Mouse (Mus musculus) heart, embryonic 10.5 days (tissue): ENCODE results near the gene Pdgfb. TPM values are rescaled to one million over a fixed set of nuclear protein-coding genes. Genes with fewer than 3 reads are reported as not detected.

Experiments used
- DNase-seq: peaks from one replicate; pipeline ENCODE4 v3.0.0-alpha.2; 2017; ENCODE audit warnings: low spot score
- H3K27ac ChIP-seq: fragments of 300-500 bp; sonication (generic); 2 replicates; pipeline ENCODE4 v1.5.1; 2016; ENCODE audit warnings: mild to moderate bottlenecking
- H3K27me3 ChIP-seq: fragments of 300-500 bp; sonication (generic); 2 replicates; pipeline ENCODE4 v1.6.1; 2016; ENCODE audit warnings: mild to moderate bottlenecking; ENCODE audit not compliant: poor library complexity, insufficient read depth, severe bottlenecking
- H3K36me3 ChIP-seq: fragments of 300-500 bp; sonication (generic); 2 replicates; pipeline ENCODE4 v1.6.1; 2016; ENCODE audit warnings: mild to moderate bottlenecking, moderate library complexity
- H3K4me1 ChIP-seq: fragments of 300-500 bp; sonication (generic); 2 replicates; pipeline ENCODE4 v1.6.1; 2016; ENCODE audit warnings: mild to moderate bottlenecking
- H3K4me3 ChIP-seq: fragments of 300-500 bp; sonication (generic); 2 replicates; pipeline ENCODE4 v1.5.1; 2016; ENCODE audit warnings: mild to moderate bottlenecking, moderate library complexity
- H3K9me3 ChIP-seq: fragments of 300-500 bp; sonication (generic); 2 replicates; pipeline ENCODE4 v1.6.1; 2016; ENCODE audit warnings: mild to moderate bottlenecking, moderate library complexity
- WGBS: fragments of 180-500 bp; shearing (Covaris S2); methylation state at CpG from one replicate; pipeline ENCODE4 v1.1.7; 2016; 5-methylcytosine and 5-hydroxymethylcytosine counted together
- polyA plus RNA-seq: library from polyadenylated mRNA; unstranded; fragments of >200 nt; fragmentation: Nextera tagmentation; extraction: Ambion mirVana; gene quantifications from 2 replicates; pipeline ENCODE4 v1.2.1, GENCODE M21; 2016

Gene Pdgfb
- polyA plus RNA-seq, 1 experiment from 2014 or later: 1.9 TPM

DNA sequence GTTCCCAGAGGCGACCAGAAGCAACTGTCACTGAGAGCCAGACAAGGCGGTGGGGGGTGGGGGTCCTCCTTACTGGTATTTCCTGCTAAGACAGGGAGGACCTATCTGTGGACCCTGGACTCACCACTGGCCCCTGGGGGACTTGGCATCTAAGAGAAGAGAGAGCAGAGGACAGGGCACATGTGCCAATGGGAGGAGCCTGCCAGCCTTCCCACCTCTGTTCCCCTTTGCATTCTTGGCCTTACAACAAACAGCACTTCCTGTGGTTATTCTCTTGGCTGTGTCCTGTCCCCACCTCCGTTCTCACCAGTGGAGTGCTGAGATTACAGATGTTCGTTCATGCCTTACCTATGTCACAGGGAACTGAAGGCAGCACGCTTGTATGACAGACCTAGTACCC, 14.1 kb upstream of the Pdgfb start:
- H3K36me3 ChIP-seq: no peaks in the 10 kb centered on the region
- no peak overlapping the region for H3K27ac ChIP-seq
- no peak for DNase-seq
- peaks cover 48% of the 10 kb centered on the region for H3K4me1 ChIP-seq
- no peaks in the 10 kb centered on the region for H3K27me3 ChIP-seq
- no peak overlapping the region for H3K4me3 ChIP-seq
- no peaks in the 10 kb centered on the region for H3K9me3 ChIP-seq
- 60% methylated on average over 5 of the region's 5 CpGs for WGBS

DNA sequence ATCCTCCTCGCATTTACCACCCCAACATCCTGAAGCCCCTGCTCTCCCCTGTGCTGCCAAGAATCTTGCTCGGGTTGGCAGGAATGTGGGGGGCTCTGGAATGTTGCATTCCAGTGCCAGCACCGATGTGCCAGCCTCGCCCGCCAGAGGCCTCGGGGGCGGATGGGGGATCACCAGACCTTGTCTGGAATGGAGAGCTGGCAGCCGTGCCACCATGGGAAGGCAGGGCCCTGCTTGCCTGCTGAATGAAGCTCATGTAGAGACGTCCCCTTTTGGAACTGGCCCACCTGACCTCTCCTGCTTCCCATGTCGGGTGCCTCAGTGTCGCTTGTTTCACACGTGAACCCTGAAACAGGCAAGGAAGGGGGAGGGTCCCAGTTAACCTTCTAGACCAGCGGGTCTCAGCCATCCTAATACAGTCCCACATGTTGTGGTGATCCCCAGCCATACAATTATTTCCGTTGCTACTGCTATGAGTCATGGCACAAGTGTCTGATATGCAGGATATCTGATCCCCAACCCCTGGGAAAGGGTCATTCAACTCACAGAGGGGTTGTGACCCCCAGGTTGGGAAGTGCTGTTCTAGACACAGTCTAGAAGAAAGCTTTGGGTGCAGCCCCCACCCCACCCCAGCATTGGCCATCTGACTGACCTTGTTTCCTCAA, 12.0 kb upstream of the Pdgfb start:
- Histone ChIP-seq H3K36me3 (no peaks in the 10 kb centered on the region), H3K27ac (peak overlapping the region; percentile 81; the same call in 1 of the 2 replicates), H3K4me3 (no peak overlapping the region), H3K4me1 (peaks cover 56% of the 10 kb centered on the region), H3K27me3 (no peaks in the 10 kb centered on the region), H3K9me3 (no peaks in the 10 kb centered on the region)
- 77% methylated on average over 14 of the region's 14 CpGs for WGBS
- DNase-seq: no peak

DNA sequence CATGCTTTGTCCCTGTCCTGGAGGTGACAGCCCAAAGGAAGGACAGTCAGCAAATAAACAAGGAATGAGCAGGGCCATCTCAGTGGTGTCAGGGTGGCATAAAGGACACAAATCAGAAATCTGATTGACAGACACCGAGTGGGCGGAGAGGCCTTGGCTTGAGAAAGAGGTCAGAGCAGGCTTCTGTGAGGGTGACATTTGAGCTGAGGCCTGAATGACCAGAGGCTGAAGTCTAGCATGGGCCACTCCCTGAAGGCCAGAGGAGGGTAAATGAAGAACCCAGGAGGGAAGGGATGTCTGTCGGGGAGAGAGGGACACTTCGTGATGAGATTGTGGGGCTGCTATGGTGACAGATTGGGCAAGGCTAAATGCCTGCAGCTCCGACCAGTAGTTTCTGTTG, 11.3 kb upstream of the Pdgfb start:
- Histone ChIP-seq H3K27me3 (no peaks in the 10 kb centered on the region), H3K36me3 (no peaks in the 10 kb centered on the region), H3K4me3 (no peak overlapping the region), H3K4me1 (peaks cover 56% of the 10 kb centered on the region), H3K27ac (peak overlapping the region; percentile 81), H3K9me3 (no peaks in the 10 kb centered on the region)
- DNase-seq: no peak
- 62% methylated on average over 5 of the region's 5 CpGs for WGBS

DNA sequence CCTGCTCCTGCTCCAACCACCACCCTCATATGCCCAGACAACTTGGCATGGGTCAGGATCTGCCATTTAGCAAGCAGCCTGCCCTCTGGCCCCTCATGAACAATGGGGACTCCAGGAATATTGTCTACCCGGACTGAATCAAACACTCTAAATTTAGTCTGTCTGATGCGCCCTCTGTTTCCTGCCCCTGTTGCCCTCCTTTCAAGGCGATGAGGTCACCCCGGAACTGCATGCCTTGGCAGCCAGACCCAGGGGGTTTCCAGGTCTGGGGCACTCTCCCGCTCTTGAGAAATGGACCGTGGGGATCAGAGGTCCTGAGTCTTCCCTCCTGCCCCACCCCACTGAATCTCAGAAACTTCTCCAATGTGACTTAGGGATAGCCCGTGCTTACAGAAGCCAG, 10.8 kb upstream of the Pdgfb start:
- DNase-seq: no peak
- no peak overlapping the region for H3K4me3 ChIP-seq
- no peaks in the 10 kb centered on the region for H3K27me3 ChIP-seq
- no peaks in the 10 kb centered on the region for H3K36me3 ChIP-seq
- peaks cover 56% of the 10 kb centered on the region for H3K4me1 ChIP-seq
- H3K27ac ChIP-seq: peak overlapping the region; percentile 81
- no peaks in the 10 kb centered on the region for H3K9me3 ChIP-seq
- WGBS: 49% methylated on average over 7 of the region's 7 CpGs

DNA sequence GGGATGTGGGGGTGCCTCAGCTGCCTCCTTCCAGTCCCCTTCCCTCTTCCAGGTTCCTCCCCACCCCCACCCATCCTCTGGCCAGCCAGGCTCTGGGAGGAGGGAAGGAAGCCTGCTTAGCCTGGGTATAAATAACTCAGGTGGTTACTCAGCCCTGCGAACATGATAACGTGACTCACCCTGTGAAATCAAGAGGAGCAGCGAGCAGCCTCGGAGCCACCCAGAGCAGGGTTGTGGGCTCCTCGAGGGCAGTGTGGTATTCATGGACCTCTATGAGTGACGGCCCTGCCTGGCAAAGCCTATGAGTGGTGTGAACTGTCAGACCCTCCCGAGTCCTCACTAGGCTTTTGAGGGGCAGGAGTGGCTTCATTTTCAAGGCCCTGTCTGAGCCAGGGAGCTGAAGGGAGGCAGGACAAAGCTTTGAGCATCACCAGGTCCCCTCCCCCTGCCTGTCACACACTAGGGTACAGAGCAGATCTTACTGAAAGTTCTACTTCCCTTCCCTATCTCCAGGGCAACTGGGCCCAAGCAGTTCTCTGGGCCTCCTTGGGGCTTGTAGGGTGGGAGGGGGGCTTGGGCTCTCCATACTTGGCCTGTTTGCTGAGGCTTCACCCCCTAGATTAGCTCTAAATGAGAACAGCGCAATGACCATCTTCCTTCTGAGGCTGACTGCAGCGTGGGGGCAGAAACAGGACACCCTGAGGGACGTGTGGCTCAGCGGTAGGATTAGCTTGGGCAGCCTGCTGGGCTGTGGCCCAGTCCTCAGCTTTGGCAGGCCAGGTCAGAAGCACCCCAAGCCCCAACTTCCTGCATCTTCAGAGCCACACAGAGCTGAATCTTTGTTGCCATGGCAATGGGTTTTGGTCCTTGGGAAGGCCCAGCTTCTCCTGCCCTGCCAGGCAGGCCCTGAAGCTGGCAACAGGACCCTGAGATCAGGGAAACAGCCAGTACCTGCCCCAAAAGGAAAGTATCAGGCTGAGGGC, 9.8 kb upstream of the Pdgfb start:
- DNase-seq: no peak
- 21% methylated on average over 11 of the region's 11 CpGs for WGBS
- H3K27me3 ChIP-seq: peaks cover 5% of the 10 kb centered on the region
- peak overlapping the region; percentile 13; the same call in 1 of the 2 replicates for H3K4me3 ChIP-seq
- H3K36me3 ChIP-seq: no peaks in the 10 kb centered on the region
- H3K4me1 ChIP-seq: peaks cover 63% of the 10 kb centered on the region
- no peaks in the 10 kb centered on the region for H3K9me3 ChIP-seq
- H3K27ac ChIP-seq: peak overlapping the region; percentile 81

DNA sequence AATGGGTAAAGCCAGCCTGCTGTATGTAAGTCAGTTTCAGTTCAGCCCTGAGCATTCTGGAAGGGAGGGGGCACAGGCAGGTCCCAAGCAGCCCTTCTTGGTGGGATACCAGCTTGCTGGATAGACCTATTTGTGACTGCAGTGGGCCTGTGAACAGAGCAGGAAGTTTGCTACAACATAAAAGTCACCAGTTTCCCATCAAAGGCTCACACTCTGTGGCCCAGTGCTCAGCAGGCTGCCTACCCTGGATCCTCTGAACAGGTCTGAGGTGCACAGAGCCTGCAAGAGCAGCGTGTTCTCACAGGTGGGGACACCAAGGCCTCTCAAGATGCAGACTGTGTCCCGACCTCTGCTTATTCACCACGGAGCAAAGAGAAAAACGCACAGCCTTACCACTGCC, 5.7 kb upstream of the Pdgfb start:
- Histone ChIP-seq H3K27me3 (peaks cover 27% of the 10 kb centered on the region), H3K4me1 (peaks cover 36% of the 10 kb centered on the region), H3K4me3 (no peak overlapping the region), H3K27ac (0 out of 2 replicates have a peak overlapping the region, but pooled peaks have one; percentile 4), H3K9me3 (no peaks in the 10 kb centered on the region), H3K36me3 (no peaks in the 10 kb centered on the region)
- 72% methylated on average over 4 of the region's 4 CpGs for WGBS
- DNase-seq: no peak

DNA sequence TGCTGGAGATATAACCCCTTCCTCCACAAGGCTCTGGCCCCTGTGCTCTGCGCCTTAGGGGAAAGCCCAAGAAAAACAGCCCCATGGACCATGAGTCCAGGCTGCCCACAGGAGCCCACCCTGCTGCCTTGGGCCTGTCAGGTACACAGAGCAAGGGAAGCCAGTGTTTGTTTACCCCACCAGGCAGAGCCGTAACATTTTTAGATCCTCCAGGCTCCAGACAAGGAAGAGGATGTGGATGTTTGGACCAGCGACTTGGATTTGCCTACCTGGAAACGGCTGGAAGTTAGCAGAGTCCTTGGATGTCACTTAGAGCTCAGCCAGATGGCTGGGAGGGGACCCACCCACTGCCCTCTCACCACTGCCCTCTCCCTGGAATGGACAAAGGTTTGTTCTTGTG, 4.8 kb upstream of the Pdgfb start:
- Histone ChIP-seq H3K36me3 (no peaks in the 10 kb centered on the region), H3K9me3 (no peaks in the 10 kb centered on the region), H3K4me3 (no peak overlapping the region), H3K27me3 (peaks cover 36% of the 10 kb centered on the region), H3K27ac (0 out of 2 replicates have a peak overlapping the region, but pooled peaks have one; percentile 4), H3K4me1 (peaks cover 36% of the 10 kb centered on the region)
- 48% methylated on average over 4 of the region's 4 CpGs for WGBS
- DNase-seq: no peak

DNA sequence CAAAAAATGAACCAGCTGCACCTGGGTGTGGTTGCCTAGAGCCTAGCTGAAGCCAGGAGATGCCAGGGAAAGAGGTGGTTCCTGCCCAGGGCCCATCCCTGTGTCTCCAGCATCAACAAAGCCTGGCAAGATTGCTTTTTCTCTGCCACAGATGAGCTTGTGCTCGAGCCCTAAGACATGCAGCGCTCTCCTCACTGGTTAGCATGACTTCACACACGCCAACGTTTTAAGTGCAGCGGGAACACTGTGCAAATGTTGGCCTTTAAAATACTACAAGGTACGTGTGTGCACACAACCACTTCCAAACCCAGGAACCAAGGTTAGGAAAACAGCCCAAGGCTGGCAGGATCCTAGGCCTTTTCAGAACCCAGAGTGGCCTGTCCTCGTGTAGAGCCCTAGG, 4.4 kb upstream of the Pdgfb start:
- no peak for DNase-seq
- Histone ChIP-seq H3K4me1 (peaks cover 36% of the 10 kb centered on the region), H3K27me3 (peaks cover 40% of the 10 kb centered on the region), H3K36me3 (no peaks in the 10 kb centered on the region), H3K4me3 (no peak overlapping the region), H3K27ac (no peak overlapping the region), H3K9me3 (no peaks in the 10 kb centered on the region)
- 88% methylated on average over 7 of the region's 7 CpGs for WGBS

DNA sequence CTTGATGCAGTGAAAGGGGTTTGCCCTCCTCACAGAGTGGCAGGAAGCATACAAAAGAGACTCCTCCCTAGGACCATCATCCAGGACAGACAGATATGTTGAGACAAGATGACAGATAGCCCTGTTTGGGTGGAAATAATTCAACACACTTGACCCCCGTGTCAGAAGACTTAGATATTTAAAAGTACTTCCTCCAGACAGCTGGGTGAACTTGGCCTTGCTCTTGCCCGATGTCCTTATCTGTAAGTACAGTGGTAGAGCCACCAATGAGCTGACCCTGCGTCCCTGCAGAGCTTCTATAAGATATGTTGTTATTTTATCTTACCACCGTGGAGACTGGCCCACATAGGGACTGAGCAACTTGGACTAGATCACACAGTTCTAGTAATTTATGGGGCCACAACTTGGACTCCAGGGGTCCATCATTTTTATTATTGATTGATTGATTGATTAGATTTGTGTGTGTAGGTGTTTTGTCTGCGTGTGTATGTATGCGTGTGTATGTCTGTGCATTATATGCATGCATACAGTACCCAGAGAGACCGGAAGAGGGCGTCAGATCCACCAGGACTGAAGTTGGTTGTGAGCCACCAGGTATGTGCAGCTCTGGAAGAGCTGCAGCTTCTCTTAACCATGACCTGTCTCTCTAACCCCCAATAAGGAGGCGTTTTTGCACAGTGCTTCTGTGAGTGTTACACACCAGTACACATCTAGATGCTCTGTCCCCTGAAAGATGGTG, 2.0 kb upstream of the Pdgfb start:
- Histone ChIP-seq H3K36me3 (no peaks in the 10 kb centered on the region), H3K9me3 (no peaks in the 10 kb centered on the region), H3K4me3 (no peak overlapping the region), H3K27ac (no peak overlapping the region), H3K4me1 (peaks cover 49% of the 10 kb centered on the region), H3K27me3 (peaks cover 64% of the 10 kb centered on the region)
- WGBS: 67% methylated on average over 9 of the region's 9 CpGs
- DNase-seq: no peak

DNA sequence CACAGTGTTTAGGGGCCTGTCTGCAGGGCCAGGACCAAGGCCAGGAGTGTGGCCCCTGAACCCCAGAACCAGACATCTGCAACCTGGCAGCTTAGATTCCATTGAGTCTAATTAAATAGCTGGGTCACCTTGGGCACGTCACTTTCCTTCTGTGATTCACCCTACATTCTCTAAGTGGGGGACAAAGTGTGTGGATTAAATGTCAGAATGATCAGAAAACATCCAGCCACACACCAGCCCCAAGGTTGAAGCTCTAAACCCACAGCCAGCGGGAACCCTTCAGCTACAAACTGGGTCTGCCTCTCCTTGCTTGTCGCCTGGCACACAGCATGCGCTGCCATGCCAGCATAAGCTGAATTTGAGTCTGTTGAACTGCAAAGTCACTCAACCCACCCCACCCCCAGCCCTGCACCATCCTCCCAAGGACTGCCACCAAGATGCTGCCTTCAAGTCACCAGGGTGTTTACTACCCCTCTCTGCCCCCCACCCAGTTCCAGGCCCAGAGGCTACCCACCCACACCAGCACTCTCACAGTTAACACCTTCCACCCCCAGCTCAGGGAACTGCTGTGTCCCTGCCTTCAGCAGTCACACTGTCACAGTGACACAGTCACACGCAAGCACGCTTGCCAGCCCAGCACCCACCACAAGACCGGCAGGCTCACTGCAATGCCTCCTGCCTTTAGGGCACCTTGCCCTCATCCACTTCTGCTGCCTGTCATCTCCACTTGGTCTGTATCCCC, 605 bp upstream of the Pdgfb start:
- no peak for DNase-seq
- Histone ChIP-seq H3K36me3 (no peaks in the 10 kb centered on the region), H3K4me1 (peaks cover 57% of the 10 kb centered on the region), H3K27ac (peak overlapping the region; percentile 88; the same call in 1 of the 2 replicates), H3K4me3 (peak overlapping the region; percentile 79), H3K9me3 (no peaks in the 10 kb centered on the region), H3K27me3 (peaks cover 78% of the 10 kb centered on the region)
- WGBS: 59% methylated on average over 7 of the region's 7 CpGs

DNA sequence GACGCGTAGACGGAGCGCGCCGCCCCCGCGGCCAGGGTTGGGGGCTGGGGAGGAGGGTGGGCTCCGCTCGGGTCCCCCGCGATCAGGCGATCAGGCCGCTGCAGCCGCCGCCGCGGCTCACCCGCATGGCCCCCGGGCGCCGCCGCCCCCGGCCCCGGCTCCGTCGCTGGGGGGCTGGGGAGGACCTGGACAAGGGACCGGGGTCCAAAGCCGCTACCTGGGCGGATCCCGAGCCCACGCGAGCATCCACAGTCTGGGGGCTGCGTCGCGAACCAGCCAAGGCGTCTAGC, 801 bp downstream of the Pdgfb start:
- under 1% methylated on average over 37 of the region's 37 CpGs for WGBS

DNA sequence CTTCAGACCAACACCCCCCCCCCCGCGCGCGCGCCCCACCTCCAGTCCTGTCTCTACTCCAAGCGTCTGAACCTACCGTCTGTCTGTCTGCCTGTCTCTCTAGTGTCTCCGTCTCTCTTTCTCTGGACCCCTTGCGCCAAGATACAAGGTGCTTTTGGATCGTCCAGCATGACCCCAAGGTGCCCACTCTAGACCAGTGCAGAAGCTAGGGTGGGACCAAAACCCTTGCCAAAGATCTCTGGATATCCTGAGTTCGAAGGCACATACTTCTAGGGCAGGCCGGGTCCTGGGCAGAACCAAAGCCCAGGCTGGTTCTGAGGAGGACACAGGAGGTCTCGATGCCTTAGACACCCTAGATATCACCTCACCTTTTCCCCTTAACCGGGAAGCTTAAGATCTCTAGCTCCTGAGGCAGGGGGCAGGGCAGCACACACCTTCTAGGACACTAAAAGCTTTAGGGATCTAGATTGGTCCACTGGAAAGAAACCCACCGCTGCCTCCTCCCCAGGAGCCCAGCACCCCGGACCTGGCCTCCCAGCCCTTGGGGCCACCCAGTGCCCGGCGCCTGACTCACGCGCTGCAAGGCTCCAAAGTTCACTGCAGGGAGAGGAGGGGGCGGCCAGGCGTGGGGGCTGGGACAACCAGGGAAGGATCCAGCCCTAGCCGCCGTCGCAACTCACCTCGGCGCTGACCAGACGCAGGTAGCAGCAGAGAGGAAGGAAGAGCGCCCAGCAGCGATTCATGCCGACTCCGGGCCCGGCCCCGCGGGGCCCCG, 1.3 kb downstream of the Pdgfb start:
- Histone ChIP-seq H3K4me3 (peak overlapping the region; percentile 79), H3K36me3 (no peaks in the 10 kb centered on the region), H3K9me3 (no peaks in the 10 kb centered on the region), H3K27ac (peak overlapping the region; percentile 88), H3K27me3 (peaks cover 84% of the 10 kb centered on the region), H3K4me1 (peaks cover 55% of the 10 kb centered on the region)
- 1% methylated on average over 36 of the region's 36 CpGs for WGBS
- DNase-seq: no peak

More for the DNA sequence above, 801 bp downstream of the Pdgfb start:
- no peak for DNase-seq
- Histone ChIP-seq H3K36me3 (no peaks in the 10 kb centered on the region), H3K4me3 (peak overlapping the region; percentile 79), H3K27me3 (peaks cover 79% of the 10 kb centered on the region), H3K4me1 (peaks cover 55% of the 10 kb centered on the region), H3K9me3 (no peaks in the 10 kb centered on the region), H3K27ac (peak overlapping the region; percentile 88)
